Mouse (Mus musculus): Measurements from ENCODE around the gene Tubgcp3.
A peak's percentile ranks its signal among the peaks of the same experiment; 100 is the strongest.
"Not testable (repeated sequence)": the region's sequence is repeated elsewhere in the genome, so short reads cannot be mapped to it uniquely, and the experiment has no call there.

The Tubgcp3 gene

GRCm38 (mm10) chr8:12644341-12644740 lies 27.7 kb downstream of the Tubgcp3 start:
- DNase-seq (ENCODE audit: low read depth, low spot score): no peak

GRCm38 (mm10) chr8:12641527-12641926 lies 30.5 kb downstream of the Tubgcp3 start:
- no peak for DNase-seq (ENCODE audit: low read depth, low spot score)

GRCm38 (mm10) chr8:12638446-12638845 lies 33.6 kb downstream of the Tubgcp3 start:
- no peak for DNase-seq (ENCODE audit: low read depth, low spot score)

GRCm38 (mm10) chr8:12635366-12635765 lies 36.7 kb downstream of the Tubgcp3 start:
- DNase-seq (ENCODE audit: low read depth, low spot score): no peak

- DNase-seq (ENCODE audit: low read depth, low spot score): peak; percentile 44
Observed at GRCm38 (mm10) chr8:12629079-12629478, 43.0 kb downstream of the Tubgcp3 start.

- no peak for DNase-seq (ENCODE audit: low read depth, low spot score)
Observed at GRCm38 (mm10) chr8:12625890-12626289, 46.2 kb downstream of the Tubgcp3 start.

- DNase-seq (ENCODE audit: low read depth, low spot score): no peak
Observed at GRCm38 (mm10) chr8:12621550-12622222, 50.4 kb downstream of the Tubgcp3 start.

- not testable (repeated sequence) for DNase-seq (ENCODE audit: low read depth, low spot score)
Observed at GRCm38 (mm10) chr8:12617369-12617768, 54.7 kb downstream of the Tubgcp3 start.

GRCm38 (mm10) chr8:12613201-12613600 lies 58.8 kb downstream of the Tubgcp3 start:
- DNase-seq (ENCODE audit: low read depth, low spot score): no peak

- no peak for DNase-seq (ENCODE audit: low read depth, low spot score)
Observed at GRCm38 (mm10) chr8:12609752-12610449, 62.1 kb downstream of the Tubgcp3 start.

GRCm38 (mm10) chr8:12608810-12609209 lies 63.2 kb downstream of the Tubgcp3 start:
- DNase-seq (ENCODE audit: low read depth, low spot score): no peak

- DNase-seq (ENCODE audit: low read depth, low spot score): peak; percentile 77
Observed at GRCm38 (mm10) chr8:12607223-12607622, 64.8 kb downstream of the Tubgcp3 start.

- no peak for DNase-seq (ENCODE audit: low read depth, low spot score)
Observed at GRCm38 (mm10) chr8:12583785-12584184, 88.3 kb downstream of the Tubgcp3 start.

- not testable (repeated sequence) for DNase-seq (ENCODE audit: low read depth, low spot score)
Observed at GRCm38 (mm10) chr8:12579339-12579999, 92.6 kb downstream of the Tubgcp3 start.

GRCm38 (mm10) chr8:12576739-12577138 lies 95.3 kb downstream of the Tubgcp3 start:
- no peak for DNase-seq (ENCODE audit: low read depth, low spot score)

GRCm38 (mm10) chr8:12576003-12576402 lies 96.0 kb downstream of the Tubgcp3 start:
- DNase-seq (ENCODE audit: low read depth, low spot score): no peak

- no peak for DNase-seq (ENCODE audit: low read depth, low spot score)
Observed at GRCm38 (mm10) chr8:12572814-12573534, 99.1 kb downstream of the Tubgcp3 start, which contains the start of gene Spaca7. TSS of gene Spaca7 (plus strand) at chr8:12573029.

- no peak for DNase-seq (ENCODE audit: low read depth, low spot score)
Observed at GRCm38 (mm10) chr8:12566509-12566908, 105.5 kb downstream of the Tubgcp3 start.

- DNase-seq (ENCODE audit: low read depth, low spot score): no peak
Observed at GRCm38 (mm10) chr8:12565488-12565887, 106.6 kb downstream of the Tubgcp3 start.

GRCm38 (mm10) chr8:12564307-12564706 lies 107.7 kb downstream of the Tubgcp3 start:
- DNase-seq (ENCODE audit: low read depth, low spot score): peak; percentile 62

Data from mesoderm, embryonic 11.5 days (tissue).